24 mouse cellular contexts compared by ENCODE assay signal in genomic region chr1:75148727-75149126, GRCm38 (mm10). TPM values are rescaled to one million over a fixed set of nuclear protein-coding genes. Genes with fewer than 3 reads are reported as not detected.
DNase-seq lines count a peak whose midpoint lies in the region; ATAC-seq and TF ChIP-seq lines count a peak whose summit lies in the region.
"Had no signal": no experiment of that assay in that cellular context is flagged by ENCODE, and none has a peak within 500 bp of the region (broad histone marks: within the 10 kb centered on the region; RNA-seq: fewer than 3 reads in every experiment).

No protein-coding gene starts in this region.

- H3K27me3 ChIP-seq in kidney, adult 2 months (replicated peaks; ENCODE audit: control insufficient read depth, insufficient read depth, low read length): no peaks in the 10 kb centered on the region
- H3K27me3 ChIP-seq in kidney, embryonic 15.5 days: no peaks in the 10 kb centered on the region
- H3K27me3 ChIP-seq in liver, adult 2 months (ENCODE audit: control insufficient read depth, insufficient read depth, low read length): no peaks in the 10 kb centered on the region
- no peaks in the 10 kb centered on the region for H3K27me3 ChIP-seq in liver, embryonic 16.5 days (ENCODE audit: control insufficient read depth, insufficient read depth, low read depth, low read length)
- H3K27me3 ChIP-seq in liver, embryonic 12.5 days (replicated peaks): no peaks in the 10 kb centered on the region
- H3K27me3 ChIP-seq: CH12.LX; embryonic facial prominence, embryonic 12.5 days; forebrain, embryonic 13.5 days; forebrain, embryonic 15.5 days; Patski had no signal

- peaks cover 3% of the 10 kb centered on the region; the same call in 1 of the 2 replicates for H3K4me1 ChIP-seq in kidney, adult 2 months (ENCODE audit: control insufficient read depth, insufficient read depth, low read length)
- H3K4me1 ChIP-seq in kidney, embryonic 15.5 days: peaks cover 7% of the 10 kb centered on the region
- H3K4me1 ChIP-seq in liver, adult 2 months (ENCODE audit: control insufficient read depth, insufficient read depth, low read length): peaks cover 31% of the 10 kb centered on the region
- H3K4me1 ChIP-seq in liver, embryonic 16.5 days (ENCODE audit: control insufficient read depth, low read depth, low read length): peaks cover 41% of the 10 kb centered on the region
- H3K4me1 ChIP-seq in liver, embryonic 12.5 days: peaks cover 43% of the 10 kb centered on the region

- peak; percentile 62 for DNase-seq in kidney, adult 2 months
- peak; percentile 99 for DNase-seq in liver, adult 2 months (ENCODE audit: extremely low read depth, low read depth, low spot score)
- no peak for DNase-seq in liver
- DNase-seq: adrenal gland, adult 8-10 months; adrenal gland, postnatal 14 days; adrenal gland, postnatal 36 days; B cell, adult 2 months; cerebellum, adult 11-12 months; cerebellum, adult 2 months; cerebellum, adult 9-10 months; cerebellum, postnatal 10 days; cerebellum, postnatal 25 days had no signal

- no peak for TF ChIP-seq CTCF in kidney, adult 2 months (conservative IDR thresholded peaks at IDR 0.05; ENCODE audit: insufficient read depth, insufficient read length, low read depth, low read length)
- no peak for TF ChIP-seq CTCF in liver, adult 2 months (IDR thresholded peaks at IDR 0.05; ENCODE audit: low read depth, low read length)

- no peak for ATAC-seq in kidney, embryonic 15.5 days (replicated peaks; ENCODE audit: low FRiP score)
- peak; percentile 25; the same call in 1 of the 2 replicates for ATAC-seq in liver, embryonic 16.5 days (ENCODE audit: low read depth)
- ATAC-seq in liver, embryonic 12.5 days: no peak
- ATAC-seq: activated CD4-positive, CD25-positive, alpha-beta regulatory T cell, adult 4 months; CD4-positive, CD25-positive, alpha-beta regulatory T cell, adult 4 months; forebrain, embryonic 13.5 days; forebrain, embryonic 15.5 days; Patski had no signal

- no peak overlapping the region for H3K4me2 ChIP-seq in kidney, embryonic 15.5 days
- no peak overlapping the region for H3K4me2 ChIP-seq in liver, embryonic 16.5 days (ENCODE audit: low read depth, low read length)
- no peak overlapping the region for H3K4me2 ChIP-seq in liver, embryonic 12.5 days
- H3K4me2 ChIP-seq: embryonic facial prominence, embryonic 12.5 days; forebrain, embryonic 13.5 days; forebrain, embryonic 15.5 days had no signal

- H3K36me3 ChIP-seq in kidney, adult 2 months (ENCODE audit: control insufficient read depth, insufficient read depth, low read length): peaks cover 2% of the 10 kb centered on the region; the same call in 1 of the 2 replicates
- H3K36me3 ChIP-seq in kidney, embryonic 15.5 days: peaks cover 58% of the 10 kb centered on the region
- peaks cover 32% of the 10 kb centered on the region for H3K36me3 ChIP-seq in liver, adult 2 months (ENCODE audit: control insufficient read depth, insufficient read depth, low read length)
- peaks cover 49% of the 10 kb centered on the region for H3K36me3 ChIP-seq in liver, embryonic 16.5 days (ENCODE audit: control insufficient read depth, insufficient read depth)
- peaks cover 65% of the 10 kb centered on the region for H3K36me3 ChIP-seq in liver, embryonic 12.5 days

- H3K9ac ChIP-seq in kidney, embryonic 15.5 days: no peak overlapping the region
- no peak overlapping the region for H3K9ac ChIP-seq in liver, adult 2 months (ENCODE audit: low read depth, low read length)
- no peak overlapping the region for H3K9ac ChIP-seq in liver, embryonic 16.5 days (ENCODE audit: low read depth, low read length)
- H3K9ac ChIP-seq in liver, embryonic 12.5 days: no peak overlapping the region
- H3K9ac ChIP-seq: embryonic facial prominence, embryonic 12.5 days; forebrain, embryonic 13.5 days; forebrain, embryonic 15.5 days had no signal

- 80% methylated on average over 4 of the region's 4 CpGs for WGBS in kidney, adult 2 months
- WGBS in kidney, embryonic 15.5 days: 91% methylated on average over 4 of the region's 4 CpGs
- WGBS in liver, adult 2 months: 35% methylated on average over 4 of the region's 4 CpGs
- WGBS in liver, embryonic 16.5 days (ENCODE audit: insufficient replicate concordance): 78% methylated on average over 4 of the region's 4 CpGs
- 86% methylated on average over 4 of the region's 4 CpGs for WGBS in liver, embryonic 12.5 days (ENCODE audit: insufficient replicate concordance)

- peaks cover 10% of the 10 kb centered on the region; the same call in 1 of the 2 replicates for H3K79me2 ChIP-seq in liver, adult 2 months (ENCODE audit: control insufficient read depth, insufficient read depth, low read length)

- H3K4me3 ChIP-seq in kidney, adult 2 months (ENCODE audit: insufficient read depth, low read depth, low read length): no peak overlapping the region
- H3K4me3 ChIP-seq in kidney, embryonic 15.5 days (replicated peaks): no peak overlapping the region
- H3K4me3 ChIP-seq in liver, adult 2 months (ENCODE audit: insufficient read depth, low read depth, low read length): no peak overlapping the region
- H3K4me3 ChIP-seq in liver, embryonic 16.5 days (ENCODE audit: low read depth, low read length): no peak overlapping the region
- H3K4me3 ChIP-seq in liver, embryonic 12.5 days: no peak overlapping the region
- H3K4me3 ChIP-seq: embryonic facial prominence, embryonic 10.5 days; embryonic facial prominence, embryonic 12.5 days; forebrain, embryonic 13.5 days; forebrain, embryonic 15.5 days had no signal

- no peak overlapping the region for H3K27ac ChIP-seq in kidney, adult 2 months (ENCODE audit: insufficient read depth, low read depth, low read length)
- H3K27ac ChIP-seq in kidney, embryonic 15.5 days: no peak overlapping the region
- peak overlapping the region; percentile 88 for H3K27ac ChIP-seq in liver, adult 2 months (replicated peaks; ENCODE audit: insufficient read depth, low read depth, low read length)
- no peak overlapping the region for H3K27ac ChIP-seq in liver, embryonic 16.5 days (ENCODE audit: low read length)
- H3K27ac ChIP-seq in liver, embryonic 12.5 days: no peak overlapping the region
- H3K27ac ChIP-seq: embryonic facial prominence, embryonic 10.5 days; embryonic facial prominence, embryonic 12.5 days; forebrain, embryonic 13.5 days; forebrain, embryonic 15.5 days had no signal

- no peak for TF ChIP-seq POLR2A in kidney, adult 2 months (IDR thresholded peaks at IDR 0.05; ENCODE audit: low read depth, low read length)
- TF ChIP-seq POLR2A in liver, adult 2 months (IDR thresholded peaks at IDR 0.05; ENCODE audit: extremely low read depth, insufficient read depth, low read length): no peak

- H3K9me3 ChIP-seq in kidney, embryonic 15.5 days (replicated peaks): no peaks in the 10 kb centered on the region
- no peaks in the 10 kb centered on the region for H3K9me3 ChIP-seq in liver, embryonic 16.5 days (replicated peaks; ENCODE audit: control insufficient read depth, low read length)
- no peaks in the 10 kb centered on the region for H3K9me3 ChIP-seq in liver, embryonic 12.5 days (replicated peaks)
- H3K9me3 ChIP-seq: embryonic facial prominence, embryonic 10.5 days; embryonic facial prominence, embryonic 12.5 days; forebrain, embryonic 13.5 days; forebrain, embryonic 15.5 days; G1E had no signal

RNA-seq across cellular contexts. Expression of gene Retreg2, which starts 6.1 kb away (rescaled TPM):
- polyA plus RNA-seq in kidney, adult 2 months (2012; rRNA removed): 225 and 237 TPM in 2 replicates
- polyA plus RNA-seq in kidney, embryonic 15.5 days (2015; fragmentation: Nextera tagmentation; extraction: Ambion mirVana): 53.5 and 53.8 TPM in 2 replicates
- 77.6 and 103 TPM in 2 replicates for total RNA-seq in liver, adult 2 months (2014; rRNA removed)
- 284 and 310 TPM in 2 replicates for polyA plus RNA-seq in liver, adult 2 months (2012; rRNA removed)
- polyA plus RNA-seq in liver, embryonic 16.5 days (2015; fragmentation: Nextera tagmentation; extraction: Ambion mirVana): 47.7 and 52.7 TPM in 2 replicates
- polyA plus RNA-seq in liver, embryonic 12.5 days (2016; fragmentation: Nextera tagmentation; extraction: Ambion mirVana): 69.4 and 73.5 TPM in 2 replicates

RNA-seq across cellular contexts. Expression of gene Cnppd1, which starts 6.2 kb away (rescaled TPM):
- 67.7 and 70.8 TPM in 2 replicates for polyA plus RNA-seq in kidney, adult 2 months (2012; rRNA removed)
- 41.0 and 50.9 TPM in 2 replicates for polyA plus RNA-seq in kidney, embryonic 15.5 days (2015; fragmentation: Nextera tagmentation; extraction: Ambion mirVana)
- 26.4 and 37.4 TPM in 2 replicates for total RNA-seq in liver, adult 2 months (2014; rRNA removed)
- polyA plus RNA-seq in liver, adult 2 months (2012; rRNA removed): 33.5 and 44.3 TPM in 2 replicates
- 46.2 and 51.1 TPM in 2 replicates for polyA plus RNA-seq in liver, embryonic 16.5 days (2015; fragmentation: Nextera tagmentation; extraction: Ambion mirVana)
- 53.2 and 54.0 TPM in 2 replicates for polyA plus RNA-seq in liver, embryonic 12.5 days (2016; fragmentation: Nextera tagmentation; extraction: Ambion mirVana)

RNA-seq across cellular contexts. Expression of gene Slc23a3, which starts 15.0 kb away (rescaled TPM):
- polyA plus RNA-seq in kidney, adult 2 months (2012; rRNA removed): 12.8 and 25.2 TPM in 2 replicates
- polyA plus RNA-seq in kidney, embryonic 15.5 days (2015; fragmentation: Nextera tagmentation; extraction: Ambion mirVana): 2.5 and 4.3 TPM in 2 replicates
- 0.20 TPM in 1 of 2 replicates, not detected in the other for total RNA-seq in liver, adult 2 months (2014; rRNA removed)
- 0.10 and 0.15 TPM in 2 replicates for polyA plus RNA-seq in liver, adult 2 months (2012; rRNA removed)
- polyA plus RNA-seq in liver, embryonic 16.5 days (2015; fragmentation: Nextera tagmentation; extraction: Ambion mirVana): 2.5 and 2.6 TPM in 2 replicates
- 0.36 and 1.1 TPM in 2 replicates for polyA plus RNA-seq in liver, embryonic 12.5 days (2016; fragmentation: Nextera tagmentation; extraction: Ambion mirVana)
- total RNA-seq: adrenal gland, postnatal 14 days; CH12.LX had no signal
- polyA plus RNA-seq: cerebellum, adult 2 months; forebrain, embryonic 15.5 days; G1E had no signal

RNA-seq across cellular contexts. Expression of gene Zfand2b, which starts 19.7 kb away (rescaled TPM):
- 61.6 and 73.7 TPM in 2 replicates for polyA plus RNA-seq in kidney, adult 2 months (2012; rRNA removed)
- polyA plus RNA-seq in kidney, embryonic 15.5 days (2015; fragmentation: Nextera tagmentation; extraction: Ambion mirVana): 41.3 and 42.4 TPM in 2 replicates
- total RNA-seq in liver, adult 2 months (2014; rRNA removed): 30.5 and 32.4 TPM in 2 replicates
- 79.7 and 81.4 TPM in 2 replicates for polyA plus RNA-seq in liver, adult 2 months (2012; rRNA removed)
- 41.0 and 41.1 TPM in 2 replicates for polyA plus RNA-seq in liver, embryonic 16.5 days (2015; fragmentation: Nextera tagmentation; extraction: Ambion mirVana)
- polyA plus RNA-seq in liver, embryonic 12.5 days (2016; fragmentation: Nextera tagmentation; extraction: Ambion mirVana): 43.5 and 46.3 TPM in 2 replicates

RNA-seq across cellular contexts. Expression of gene Nhej1, which starts 23.7 kb away (rescaled TPM):
- polyA plus RNA-seq in kidney, adult 2 months (2012; rRNA removed): 2.9 and 4.2 TPM in 2 replicates
- 10.3 and 10.6 TPM in 2 replicates for polyA plus RNA-seq in kidney, embryonic 15.5 days (2015; fragmentation: Nextera tagmentation; extraction: Ambion mirVana)
- 1.1 and 1.9 TPM in 2 replicates for total RNA-seq in liver, adult 2 months (2014; rRNA removed)
- polyA plus RNA-seq in liver, adult 2 months (2012; rRNA removed): 1.6 and 2.2 TPM in 2 replicates
- polyA plus RNA-seq in liver, embryonic 16.5 days (2015; fragmentation: Nextera tagmentation; extraction: Ambion mirVana): 5.6 and 6.0 TPM in 2 replicates
- polyA plus RNA-seq in liver, embryonic 12.5 days (2016; fragmentation: Nextera tagmentation; extraction: Ambion mirVana): 6.7 and 6.8 TPM in 2 replicates
